Mouse (Mus musculus): ENCODE measurements at regions not wholly inside any gene's neighbourhood (a gene's known extent, or its start where the extent isn't known, plus 50 kb on each side); places are given as distances from the start of the nearest gene placed in this dataset.
A peak's percentile ranks its signal among the peaks of the same experiment; 100 is the strongest.

GRCm38 (mm10) chr13:37559056-37559455 lies 214.0 kb downstream of the Ly86 start:
- no peak for DNase-seq (ENCODE audit: extremely low read depth)

GRCm38 (mm10) chr13:37559706-37560313 lies 214.8 kb downstream of the Ly86 start:
- no peak overlapping the region for H3K9ac ChIP-seq (ENCODE audit: insufficient read depth, low read depth)
- H3K27me3 ChIP-seq (replicated peaks) = no peaks in the 10 kb centered on the region
- in situ Hi-C loops (cut with MboI; ENCODE audit: low pct_ligation_motif_present, low pct_unique_long_range_greater_than_20kb, low sequenced_read_pairs) = no loop called here
- H3K4me1 ChIP-seq (ENCODE audit: control insufficient read depth in 1 of 2, insufficient read depth in 2 of 2) = peaks cover 43 to 59% of the 10 kb centered on the region in 2 experiments
- H3K79me2 ChIP-seq (replicated peaks; ENCODE audit: control insufficient read depth, extremely low read depth, insufficient read depth, poor library complexity, severe bottlenecking) = no peaks in the 10 kb centered on the region
- TF ChIP-seq EP300 (IDR thresholded peaks at IDR 0.05; ENCODE audit: low read length) (peak; percentile 57), ZNF384 (IDR thresholded peaks at IDR 0.05; ENCODE audit: low read depth, low read length) (peak; percentile 86), BHLHE40 (IDR thresholded peaks at IDR 0.05; ENCODE audit: low read depth, low read length) (peak; percentile 62), ELF1 (IDR thresholded peaks at IDR 0.05; ENCODE audit: low read depth, low read length) (0 out of 2 replicates have a peak, but pooled peaks have one; percentile 16), POLR2AphosphoS2 (IDR thresholded peaks at IDR 0.05; ENCODE audit: low read depth, low read length) (no peak), KAT2A (IDR thresholded peaks at IDR 0.05; ENCODE audit: insufficient replicate concordance, low read length) (no peak), IRF4 (IDR thresholded peaks at IDR 0.05; ENCODE audit: low read depth, low read length) (peak; percentile 35; the same call in 1 of the 2 replicates), MAX (IDR thresholded peaks at IDR 0.05; ENCODE audit: low read length) (peak; percentile 63), USF2 (conservative IDR thresholded peaks at IDR 0.05; ENCODE audit: low read depth, low read length) (no peak), RAD21 (IDR thresholded peaks at IDR 0.05; ENCODE audit: low read depth, low read length) (no peak), TBP (conservative IDR thresholded peaks at IDR 0.05; ENCODE audit: low read depth, low read length) (0 out of 2 replicates have a peak, but pooled peaks have one; percentile 24), TCF12 (IDR thresholded peaks at IDR 0.05; ENCODE audit: low read depth, low read length) (0 out of 2 replicates have a peak, but pooled peaks have one; percentile 56), MYC (IDR thresholded peaks at IDR 0.05; ENCODE audit: low read depth, low read length) (0 out of 2 replicates have a peak, but pooled peaks have one; percentile 40), ETS1 (conservative IDR thresholded peaks at IDR 0.05; ENCODE audit: low read depth, low read length) (peak; percentile 16), MAZ (IDR thresholded peaks at IDR 0.05; ENCODE audit: low read depth, low read length) (0 out of 2 replicates have a peak, but pooled peaks have one; percentile 43), CHD2 (IDR thresholded peaks at IDR 0.05; ENCODE audit: low read length) (peak; percentile 37), E2F4 (IDR thresholded peaks at IDR 0.05; ENCODE audit: insufficient replicate concordance, low read depth, low read length) (no peak), JUND (conservative IDR thresholded peaks at IDR 0.05; ENCODE audit: low read depth, low read length) (0 out of 2 replicates have a peak, but pooled peaks have one; percentile 11)
- dilution Hi-C loops (cut with MboI; ENCODE audit: extremely low pct_ligation_motif_present, extremely low pct_unique_long_range_greater_than_20kb, low sequenced_read_pairs) = no loop called here
- H3K9me3 ChIP-seq (replicated peaks; ENCODE audit: low read length) = no peaks in the 10 kb centered on the region
- H3K27ac ChIP-seq (ENCODE audit: insufficient read depth, low read depth) = no peak overlapping the region
- no peak overlapping the region for H3K4me3 ChIP-seq (replicated peaks in 1 of 3; ENCODE audit: low read depth in 2 of 3, low read length in 2 of 3, poor library complexity in 1 of 3)
- peak overlapping the region; percentile 63 for H3K4me2 ChIP-seq (ENCODE audit: insufficient read depth, low read depth, poor library complexity, severe bottlenecking)
- DNase-seq (ENCODE audit: extremely low read depth) = peak; percentile 51
- H3K36me3 ChIP-seq (replicated peaks in 1 of 2; ENCODE audit: control insufficient read depth in 1 of 2, insufficient read depth in 1 of 2, low read length in 1 of 2) = no peaks in the 10 kb centered on the region

More at GRCm38 (mm10) chr13:37559056-37559455, 214.0 kb downstream of the Ly86 start:
- dilution Hi-C loops (cut with MboI; ENCODE audit: extremely low pct_ligation_motif_present, extremely low pct_unique_long_range_greater_than_20kb, low sequenced_read_pairs) (no loop called here), in situ Hi-C loops (cut with MboI; ENCODE audit: low pct_ligation_motif_present, low pct_unique_long_range_greater_than_20kb, low sequenced_read_pairs) (no loop called here)
- H3K79me2 ChIP-seq (replicated peaks; ENCODE audit: control insufficient read depth, extremely low read depth, insufficient read depth, poor library complexity, severe bottlenecking) = no peaks in the 10 kb centered on the region
- H3K4me1 ChIP-seq (ENCODE audit: control insufficient read depth in 1 of 2, insufficient read depth in 2 of 2) = peaks cover 43 to 56% of the 10 kb centered on the region in 2 experiments
- H3K4me2 ChIP-seq (ENCODE audit: insufficient read depth, low read depth, poor library complexity, severe bottlenecking) = no peak overlapping the region
- H3K36me3 ChIP-seq (replicated peaks in 1 of 2; ENCODE audit: control insufficient read depth in 1 of 2, insufficient read depth in 1 of 2, low read length in 1 of 2) = no peaks in the 10 kb centered on the region
- TF ChIP-seq JUND (conservative IDR thresholded peaks at IDR 0.05; ENCODE audit: low read depth, low read length) (no peak), POLR2A (IDR thresholded peaks at IDR 0.05; ENCODE audit: low read depth, low read length) (no peak), ETS1 (conservative IDR thresholded peaks at IDR 0.05; ENCODE audit: low read depth, low read length) (no peak), UBTF (IDR thresholded peaks at IDR 0.05; ENCODE audit: low read depth, low read length) (no peak), MXI1 (IDR thresholded peaks at IDR 0.05; ENCODE audit: low read depth, low read length) (no peak), MAFK (IDR thresholded peaks at IDR 0.05; ENCODE audit: insufficient replicate concordance, low read length) (no peak)
- no peak overlapping the region for H3K27ac ChIP-seq (ENCODE audit: insufficient read depth, low read depth)
- H3K4me3 ChIP-seq (replicated peaks in 1 of 3; ENCODE audit: low read depth in 2 of 3, low read length in 2 of 3, poor library complexity in 1 of 3) = no peak overlapping the region
- H3K27me3 ChIP-seq (replicated peaks) = no peaks in the 10 kb centered on the region
- H3K9ac ChIP-seq (ENCODE audit: insufficient read depth, low read depth) = no peak overlapping the region
- H3K9me3 ChIP-seq (replicated peaks; ENCODE audit: low read length) = no peaks in the 10 kb centered on the region
